Mouse (Mus musculus): ENCODE measurements around the gene Megf11.

GRCm38 (mm10) chr9:64688015-64688394 is 302.6 kb downstream of the Megf11 start:
- no peak for TF ChIP-seq POLR2A (IDR thresholded peaks at IDR 0.05; ENCODE audit: extremely low read depth, insufficient read depth, low read length)
- TF ChIP-seq CTCF (IDR thresholded peaks at IDR 0.05; ENCODE audit: extremely low read depth, insufficient read depth, low read length), result no peak
